Mouse (Mus musculus): ENCODE measurements around the gene Gm49361.

Gene Gm49361

GRCm38 (mm10) chr14:57729975-57730499, 15.9 kb downstream of the Gm49361 start:
- DNase-seq (ENCODE audit: low spot score): peak; percentile 35

DNA sequence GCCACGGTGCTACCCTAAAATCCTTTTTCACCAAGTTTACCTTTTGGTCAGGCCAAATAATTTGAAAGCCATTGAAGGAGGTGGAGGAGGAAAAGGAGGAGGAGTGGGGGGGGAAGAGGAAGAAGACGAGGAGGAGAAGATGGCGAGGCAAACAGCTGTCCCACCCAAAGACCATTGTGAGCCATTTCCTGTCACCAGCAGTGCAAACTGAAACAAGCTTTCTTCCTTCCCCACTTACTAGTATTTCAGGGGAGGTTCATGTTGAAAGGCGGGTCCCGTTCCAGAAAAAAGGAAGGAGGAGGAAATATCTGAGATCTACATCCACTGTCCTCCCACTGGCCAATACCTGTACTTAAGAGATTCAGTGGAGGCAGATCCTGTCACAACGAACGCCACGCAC, 16.5 kb downstream of the Gm49361 start:
- no peak for DNase-seq (ENCODE audit: low spot score)

DNA sequence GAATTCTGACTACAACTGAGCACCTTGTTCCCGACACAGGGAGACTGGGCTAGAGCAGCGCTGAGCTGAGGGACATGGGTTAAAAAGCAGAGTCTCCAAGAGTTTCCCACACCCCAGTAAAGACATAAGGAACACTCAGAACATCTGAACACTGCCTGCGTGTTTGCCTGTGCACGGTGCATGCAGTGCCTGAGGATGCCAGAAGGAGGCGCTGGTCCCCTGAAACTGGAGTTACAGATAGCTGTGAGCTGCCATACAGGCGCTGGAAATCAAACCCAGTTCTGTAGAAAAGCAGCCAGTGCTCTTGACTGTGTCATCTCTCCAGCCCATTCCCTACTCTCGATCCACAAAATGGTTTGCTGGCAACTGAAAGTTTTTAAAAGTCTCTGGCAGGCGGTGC, 19.7 kb downstream of the Gm49361 start:
- no peak for DNase-seq (ENCODE audit: low spot score)

- no peak for DNase-seq (ENCODE audit: low spot score)
Measured at GRCm38 (mm10) chr14:57724473-57724872, 21.4 kb downstream of the Gm49361 start.

DNA sequence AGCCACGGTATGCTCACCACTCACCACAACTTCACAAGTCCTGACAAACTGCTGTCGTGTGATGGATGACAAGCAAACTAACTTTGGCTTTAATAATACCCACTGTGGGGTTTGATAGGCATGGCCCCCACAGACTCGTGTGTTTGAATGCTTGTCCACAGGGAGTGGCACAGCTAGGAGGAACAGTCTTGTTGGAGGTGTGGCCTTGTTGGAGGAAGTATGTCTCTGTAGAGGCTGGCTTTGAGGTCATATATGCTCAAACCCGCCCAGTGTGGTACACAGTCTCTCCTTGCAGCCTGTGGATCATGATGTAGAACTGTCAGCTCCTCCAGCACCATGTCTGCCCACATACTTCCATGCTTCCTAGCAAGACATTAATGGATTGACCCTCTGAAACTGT, 27.7 kb downstream of the Gm49361 start:
- DNase-seq (ENCODE audit: low spot score): no peak

DNA sequence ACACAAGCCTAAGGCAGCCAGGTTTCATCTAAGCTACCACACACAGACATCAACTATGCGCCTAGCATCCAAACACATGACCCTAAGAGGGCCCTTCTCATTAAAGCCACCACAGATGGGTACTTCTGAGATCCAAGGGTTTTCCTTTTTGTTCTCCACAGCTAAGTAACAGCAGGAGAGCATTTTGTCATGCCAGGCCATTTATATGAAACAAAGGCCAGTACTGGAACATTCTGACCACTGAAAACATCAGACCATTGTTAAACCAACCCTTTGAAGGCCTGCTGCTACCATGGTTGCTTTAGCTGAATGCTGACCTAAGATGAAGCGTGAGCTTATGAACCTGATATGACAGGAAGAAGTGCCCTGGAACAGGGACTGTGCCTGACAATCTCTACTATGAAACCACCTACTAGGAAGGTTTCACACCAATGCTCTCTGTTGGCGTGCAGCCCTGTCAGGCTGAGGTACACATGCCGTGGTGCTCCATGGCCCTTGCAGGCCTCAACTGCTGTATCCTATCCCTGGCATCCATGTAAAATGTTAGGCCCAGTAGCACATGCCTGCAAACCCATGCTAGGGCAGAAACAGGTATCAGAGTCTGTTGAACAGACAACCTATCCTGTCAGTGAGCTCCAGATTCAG, 29.2 kb downstream of the Gm49361 start:
- no peak for DNase-seq (ENCODE audit: low spot score)

DNA sequence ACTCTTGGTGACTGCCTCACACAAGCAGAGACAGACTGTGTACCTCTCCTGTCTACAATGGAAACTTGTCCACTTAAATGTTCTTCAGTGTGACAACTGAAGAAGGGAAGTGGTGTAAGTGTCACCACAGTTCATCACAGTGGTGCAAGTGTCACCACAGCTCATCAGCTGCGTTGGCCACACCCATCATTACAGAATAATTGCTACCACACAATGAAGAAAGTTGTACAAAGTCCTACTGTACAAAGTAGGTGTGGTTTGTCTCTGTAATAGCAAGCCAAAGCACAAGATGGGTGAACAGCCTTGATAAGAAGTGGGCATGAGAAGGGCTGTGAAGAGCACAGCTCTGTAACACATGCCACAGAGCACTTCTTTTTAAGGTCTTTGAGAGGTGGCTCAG, 33.0 kb downstream of the Gm49361 start:
- DNase-seq (ENCODE audit: low spot score): no peak

- no peak for DNase-seq (ENCODE audit: low spot score)
Measured at GRCm38 (mm10) chr14:57711059-57711458, 34.8 kb downstream of the Gm49361 start.

GRCm38 (mm10) chr14:57709171-57709570, 36.7 kb downstream of the Gm49361 start:
- DNase-seq (ENCODE audit: low spot score): no peak

GRCm38 (mm10) chr14:57708580-57708979, 37.3 kb downstream of the Gm49361 start:
- no peak for DNase-seq (ENCODE audit: low spot score)

DNA sequence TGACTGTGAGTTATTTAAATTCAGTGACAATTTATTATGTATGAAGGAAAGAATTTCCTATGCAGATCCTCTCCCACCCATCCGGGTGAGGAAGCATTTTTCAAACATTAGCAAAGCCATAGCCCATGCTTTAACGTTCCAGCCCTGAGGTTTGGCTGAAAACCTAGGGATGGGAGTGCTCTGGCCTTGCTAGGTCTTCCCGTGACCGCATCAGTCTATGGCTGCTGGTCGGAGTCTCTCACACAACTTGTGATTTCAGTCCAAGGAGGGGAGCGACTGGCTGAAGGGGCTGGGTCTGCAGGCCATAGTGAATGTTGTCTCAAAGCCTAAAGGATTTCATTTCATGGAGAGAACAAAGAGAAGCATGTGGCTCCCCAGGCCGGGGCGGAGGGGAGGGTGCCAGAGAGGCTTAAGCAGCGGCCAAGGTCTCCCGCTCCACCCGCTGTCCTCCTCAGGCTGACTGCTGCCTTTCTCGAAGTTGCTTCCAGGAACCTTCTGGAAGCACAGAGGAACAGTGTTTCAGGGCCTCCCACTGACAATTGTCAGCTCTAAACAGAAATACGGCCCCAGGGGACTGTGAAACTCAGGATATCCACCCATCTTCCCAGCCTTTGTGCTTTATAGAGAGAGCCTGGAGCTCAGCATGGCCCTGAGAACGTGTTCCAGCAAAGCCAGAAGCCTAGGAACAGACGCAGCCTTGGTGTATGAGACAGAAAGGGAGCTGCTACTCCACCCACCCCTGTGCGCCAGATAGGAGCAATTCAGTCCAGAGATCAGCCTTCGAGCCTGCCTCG, 38.6 kb downstream of the Gm49361 start:
- DNase-seq (ENCODE audit: low spot score): no peak

GRCm38 (mm10) chr14:57706760-57707099, 39.2 kb downstream of the Gm49361 start:
- DNase-seq (ENCODE audit: low spot score): no peak

DNA sequence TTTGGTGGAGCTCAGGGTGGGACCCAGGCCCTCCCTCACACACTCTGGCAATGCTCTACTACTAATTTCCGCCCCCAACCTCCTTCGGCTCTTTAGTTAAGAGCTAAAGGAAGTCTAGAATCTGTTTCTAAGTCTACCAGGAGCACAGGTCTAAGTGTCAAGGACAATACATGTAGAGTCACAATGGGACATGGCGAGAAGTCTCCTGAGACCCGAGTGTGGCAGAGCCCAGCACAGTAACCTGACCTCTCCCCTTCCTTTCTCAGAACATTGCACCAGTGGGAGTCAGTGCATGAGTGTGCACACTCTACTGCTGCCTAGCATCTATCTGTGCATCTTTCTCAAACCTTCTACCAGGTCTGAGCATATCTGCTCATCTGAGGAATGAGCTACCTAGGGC, 40.1 kb downstream of the Gm49361 start:
- DNase-seq (ENCODE audit: low spot score): no peak

DNA sequence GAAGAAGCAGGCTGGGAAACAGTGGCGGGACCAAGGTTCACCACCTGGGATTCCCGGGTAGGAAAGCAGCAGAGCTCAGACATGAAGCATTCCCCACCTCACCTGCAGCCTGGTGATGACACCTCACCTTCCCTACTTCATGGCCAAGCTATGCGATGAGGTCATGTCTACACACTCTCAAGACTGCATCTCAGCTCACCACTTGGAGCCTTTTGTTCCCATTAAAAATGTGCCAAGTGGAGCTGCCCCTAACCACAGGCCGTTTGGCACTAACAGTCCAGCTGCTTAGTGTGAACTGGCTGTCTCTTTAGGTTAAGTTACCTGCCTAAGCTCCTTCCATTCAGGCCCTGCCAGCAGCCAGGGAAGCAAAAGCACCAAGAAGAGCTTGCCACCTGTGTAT, 40.8 kb downstream of the Gm49361 start:
- no peak for DNase-seq (ENCODE audit: low spot score)

GRCm38 (mm10) chr14:57701915-57702477, 43.9 kb downstream of the Gm49361 start:
- no peak for DNase-seq (ENCODE audit: low spot score)

DNA sequence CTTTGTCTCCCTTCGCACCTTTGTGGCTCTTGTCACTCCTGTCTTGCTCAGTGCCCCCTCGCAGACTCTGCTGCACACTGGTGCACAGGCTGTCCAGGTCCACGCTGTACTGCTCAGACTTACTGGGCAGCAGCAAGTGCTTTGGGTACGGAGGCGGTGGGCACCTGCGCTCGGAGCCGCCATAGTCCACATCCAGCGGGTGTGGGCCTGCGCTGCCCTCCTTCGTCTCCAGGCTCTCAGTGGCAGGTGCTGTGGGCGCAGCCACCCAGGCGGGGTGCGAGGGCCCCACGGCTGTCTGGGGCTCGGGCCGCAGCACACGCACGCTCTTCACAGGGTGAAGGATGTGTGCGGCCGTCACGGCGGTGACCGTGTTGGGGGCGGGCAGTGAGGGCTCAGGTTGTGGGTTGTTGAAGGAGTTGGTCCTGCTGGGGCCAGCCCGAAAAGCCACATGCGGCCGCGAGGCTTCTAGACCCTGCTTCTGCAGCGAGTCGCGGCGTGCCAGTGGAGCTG, 46.4 kb downstream of the Gm49361 start:
- DNase-seq (ENCODE audit: low spot score): no peak

- DNase-seq (ENCODE audit: low spot score): no peak
Measured at GRCm38 (mm10) chr14:57699016-57699415, 46.9 kb downstream of the Gm49361 start.

GRCm38 (mm10) chr14:57696066-57696465, 49.8 kb downstream of the Gm49361 start:
- no peak for DNase-seq (ENCODE audit: low spot score)

DNA sequence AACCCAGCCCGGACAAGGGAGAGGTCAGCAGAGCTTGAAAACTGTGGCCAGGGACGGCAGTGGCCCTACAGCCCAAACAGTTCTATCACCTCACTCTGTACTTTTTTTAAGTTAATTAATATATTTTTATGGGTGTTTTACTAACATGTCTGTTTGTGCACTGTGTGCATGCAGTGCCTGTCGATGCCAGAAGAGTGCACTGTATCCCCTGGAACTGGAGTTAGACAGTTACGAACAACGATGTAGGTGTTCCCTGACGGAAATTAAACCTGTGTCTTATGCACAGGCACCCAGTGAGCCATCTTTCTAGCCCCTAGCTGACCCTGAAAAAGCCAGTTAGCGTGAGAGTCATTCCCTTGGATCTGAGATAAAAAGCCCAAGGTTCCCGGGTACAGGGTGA, 50.4 kb downstream of the Gm49361 start:
- DNase-seq (ENCODE audit: low spot score): no peak

DNA sequence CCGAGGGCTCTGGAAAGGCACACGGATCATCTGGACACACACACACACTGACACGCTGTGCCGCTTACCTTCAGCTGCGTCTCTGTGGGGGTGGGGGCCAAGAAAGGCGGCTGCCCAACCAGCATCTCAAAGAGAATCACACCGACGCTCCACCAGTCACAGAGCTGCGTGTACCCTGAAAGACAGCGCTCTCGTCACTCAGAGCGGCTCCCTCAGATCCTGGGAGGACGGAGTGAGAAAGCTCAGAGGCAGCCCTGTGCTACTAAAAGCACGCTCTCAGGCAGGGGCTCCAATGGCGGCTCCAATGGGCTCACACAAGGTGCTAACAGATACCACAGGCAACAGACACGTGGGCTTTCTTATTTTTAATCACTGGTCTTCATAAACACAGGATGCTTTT, 51.7 kb downstream of the Gm49361 start:
- DNase-seq (ENCODE audit: low spot score): no peak

GRCm38 (mm10) chr14:57692517-57693130, 53.3 kb downstream of the Gm49361 start:
- DNase-seq (ENCODE audit: low spot score): no peak

- no peak for DNase-seq (ENCODE audit: low spot score)
Measured at GRCm38 (mm10) chr14:57691316-57691715, 54.6 kb downstream of the Gm49361 start.

GRCm38 (mm10) chr14:57690681-57691080, 55.2 kb downstream of the Gm49361 start:
- no peak for DNase-seq (ENCODE audit: low spot score)

Data from yolk sac, embryonic 10.5 days (tissue).